Mouse (Mus musculus) limb, embryonic 13.5 days (tissue): ENCODE data around the gene Mindy2. TPM values are rescaled to one million over a fixed set of nuclear protein-coding genes. Genes with fewer than 3 reads are reported as not detected.
"Not testable (repeated sequence)": the region's sequence is repeated elsewhere in the genome, so short reads cannot be mapped to it uniquely, and the experiment has no call there.

Experiments
- ATAC-seq: fragments of 200-750 bp; cut with Nextera tagmentation; 2 replicates; pipeline ENCODE4 v1.8.0; 2017; ENCODE audit warnings: low read depth, moderate number of reproducible peaks, moderate TSS enrichment; ENCODE audit not compliant: low FRiP score
- H3K27ac ChIP-seq: fragments of 300-500 bp; sonication (generic); 2 replicates; pipeline ENCODE4 v1.5.1; 2015; ENCODE audit warnings: inconsistent platforms, mild to moderate bottlenecking, moderate library complexity
- H3K27me3 ChIP-seq: fragments of 300-500 bp; sonication (generic); 2 replicates; pipeline ENCODE4 v1.6.1; 2015; ENCODE audit warnings: mild to moderate bottlenecking, inconsistent platforms
- H3K36me3 ChIP-seq: fragments of 300-500 bp; sonication (generic); 2 replicates; pipeline ENCODE4 v1.6.1; 2015; ENCODE audit warnings: inconsistent platforms, mild to moderate bottlenecking, moderate library complexity
- H3K4me1 ChIP-seq: fragments of 300-500 bp; sonication (generic); 2 replicates; pipeline ENCODE4 v1.6.1; 2015; ENCODE audit warnings: inconsistent platforms
- H3K4me2 ChIP-seq: fragments of 300-500 bp; sonication (generic); replicated peaks from 2 replicates; pipeline ENCODE4 v1.6.1; 2015; ENCODE audit warnings: inconsistent platforms, mild to moderate bottlenecking, moderate library complexity
- H3K4me3 ChIP-seq: fragments of 300-500 bp; sonication (generic); 2 replicates; pipeline ENCODE4 v1.5.1; 2015; ENCODE audit warnings: moderate library complexity, mild to moderate bottlenecking, inconsistent platforms
- H3K9ac ChIP-seq: fragments of 300-500 bp; sonication (generic); 2 replicates; pipeline ENCODE4 v1.6.1; 2015; ENCODE audit warnings: mild to moderate bottlenecking, inconsistent platforms
- H3K9me3 ChIP-seq: fragments of 300-500 bp; sonication (generic); 2 replicates; pipeline ENCODE4 v1.6.1; 2016; ENCODE audit warnings: inconsistent platforms
- whole genome bisulfite sequencing: fragments of 180-500 bp; shearing (Covaris S2); methylation state at CpG from one replicate; pipeline ENCODE4 v1.1.7; 2015; 5-methylcytosine and 5-hydroxymethylcytosine counted together
- polyA plus RNA-seq: library from polyadenylated mRNA; unstranded; fragments of >200 nt; fragmentation: Nextera tagmentation; extraction: Ambion mirVana; gene quantifications from 2 replicates; pipeline ENCODE4 v1.2.1, GENCODE M21; 2015

The Mindy2 gene
- polyA plus RNA-seq, 1 experiment from 2014 or later, result 7.7 TPM

GRCm38 (mm10) chr9:70562825-70563224 lies 94.1 kb downstream of the Mindy2 start:
- no peak overlapping the region for H3K4me3 ChIP-seq
- peaks cover 22% of the 10 kb centered on the region for H3K36me3 ChIP-seq
- no peak overlapping the region for H3K27ac ChIP-seq
- ATAC-seq, result no peak
- WGBS, result 94% methylated on average over 3 of the region's 3 CpGs
- H3K4me1 ChIP-seq, result no peaks in the 10 kb centered on the region
- H3K4me2 ChIP-seq, result no peak overlapping the region
- H3K9me3 ChIP-seq, result no peaks in the 10 kb centered on the region
- H3K27me3 ChIP-seq, result no peaks in the 10 kb centered on the region
- H3K9ac ChIP-seq, result no peak overlapping the region

GRCm38 (mm10) chr9:70556796-70557195 lies 100.2 kb downstream of the Mindy2 start:
- no peak for ATAC-seq
- H3K4me2 ChIP-seq, result no peak overlapping the region
- 88% methylated on average over 5 of the region's 5 CpGs for WGBS
- H3K27ac ChIP-seq, result no peak overlapping the region
- no peak overlapping the region for H3K4me3 ChIP-seq
- no peak overlapping the region for H3K9ac ChIP-seq
- H3K4me1 ChIP-seq, result no peaks in the 10 kb centered on the region
- peaks cover 14% of the 10 kb centered on the region for H3K9me3 ChIP-seq
- no peaks in the 10 kb centered on the region for H3K27me3 ChIP-seq
- H3K36me3 ChIP-seq, result peaks cover 30% of the 10 kb centered on the region

DNA sequence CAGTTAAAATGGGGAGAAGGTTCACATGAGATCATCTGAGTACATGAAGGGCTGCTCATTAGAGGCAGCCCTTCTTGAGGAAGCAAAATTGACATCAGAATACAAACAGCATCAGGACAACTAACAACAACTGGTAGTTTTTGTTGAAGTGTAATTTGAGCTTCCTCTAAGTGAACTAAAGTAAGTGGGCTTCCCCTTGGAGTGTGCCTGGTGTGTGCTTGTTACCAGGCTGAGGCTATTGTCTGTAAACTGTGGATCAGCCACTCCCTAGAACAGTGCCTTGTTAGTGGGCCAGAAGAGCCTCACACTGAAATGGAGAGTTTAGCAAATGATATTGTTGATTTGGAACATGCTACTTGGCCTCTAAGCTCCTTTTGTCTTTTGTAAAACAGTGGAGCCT lies 101.5 kb downstream of the Mindy2 start:
- Histone ChIP-seq H3K4me1 (no peaks in the 10 kb centered on the region), H3K4me3 (no peak overlapping the region), H3K9ac (no peak overlapping the region), H3K27me3 (no peaks in the 10 kb centered on the region), H3K27ac (no peak overlapping the region), H3K36me3 (peaks cover 41% of the 10 kb centered on the region), H3K4me2 (no peak overlapping the region), H3K9me3 (peaks cover 14% of the 10 kb centered on the region)
- ATAC-seq, result no peak

GRCm38 (mm10) chr9:70552233-70552632 lies 104.7 kb downstream of the Mindy2 start:
- H3K27me3 ChIP-seq, ATAC-seq, H3K4me3 ChIP-seq, H3K27ac ChIP-seq, H3K9ac ChIP-seq, H3K4me1 ChIP-seq, H3K4me2 ChIP-seq: not testable (repeated sequence)
- H3K36me3 ChIP-seq, result peaks cover 45% of the 10 kb centered on the region
- WGBS, result 97% methylated on average over 2 of the region's 2 CpGs
- peaks cover 14% of the 10 kb centered on the region for H3K9me3 ChIP-seq

- H3K27ac ChIP-seq, result no peak overlapping the region
- H3K4me3 ChIP-seq, result no peak overlapping the region
- H3K4me2 ChIP-seq, result no peak overlapping the region
- H3K9ac ChIP-seq, result no peak overlapping the region
- no peaks in the 10 kb centered on the region for H3K4me1 ChIP-seq
- H3K27me3 ChIP-seq, result no peaks in the 10 kb centered on the region
- ATAC-seq, result no peak
- H3K9me3 ChIP-seq, result peaks cover 14% of the 10 kb centered on the region
- 94% methylated on average over 1 of the region's 1 CpGs for WGBS
- H3K36me3 ChIP-seq, result peaks cover 45% of the 10 kb centered on the region
Measured at GRCm38 (mm10) chr9:70551524-70551923, 105.5 kb downstream of the Mindy2 start.

Other genes with a start within 250 kb of the Mindy2 start
- 178 and 189 TPM in 2 replicates for gene Ccnb2, start 235.6 kb downstream of the Mindy2 start, polyA plus RNA-seq
- gene Rnf111, start 153.4 kb downstream of the Mindy2 start, polyA plus RNA-seq, result 27.1 and 29.1 TPM in 2 replicates
- gene Sltm, start 114.4 kb downstream of the Mindy2 start, polyA plus RNA-seq, result 64.6 and 64.8 TPM in 2 replicates
- gene Gm10642, start 923 bp downstream of the Mindy2 start, polyA plus RNA-seq, result 0.18 and 0.24 TPM in 2 replicates
- 60.6 and 64.6 TPM in 2 replicates for gene Adam10, start 21.8 kb upstream of the Mindy2 start, polyA plus RNA-seq